Mouse (Mus musculus) liver, embryonic 11.5 days (tissue): Measurements from ENCODE around the gene Efna2. TPM values are rescaled to one million over a fixed set of nuclear protein-coding genes. Genes with fewer than 3 reads are reported as not detected.
"Not testable (repeated sequence)": the region's sequence is repeated elsewhere in the genome, so short reads cannot be mapped to it uniquely, and the experiment has no call there.

Experiments used
- ATAC-seq: fragments of 200-750 bp; cut with Nextera tagmentation; replicated peaks from 2 replicates; pipeline ENCODE4 v1.8.0; 2017; ENCODE audit warnings: moderate number of reproducible peaks, mild to moderate bottlenecking, moderate TSS enrichment, moderate library complexity; ENCODE audit not compliant: low FRiP score
- DNase-seq: peaks from one replicate; pipeline ENCODE4 v3.0.0-alpha.2; 2017; ENCODE audit warnings: low spot score
- H3K27ac ChIP-seq: fragments of 300-500 bp; sonication (generic); 2 replicates; pipeline ENCODE4 v1.5.1; 2014; ENCODE audit warnings: mild to moderate bottlenecking, low read depth, low read length, control low read depth
- H3K27me3 ChIP-seq: fragments of 300-500 bp; sonication (generic); replicated peaks from 2 replicates; pipeline ENCODE4 v1.6.1; 2014; ENCODE audit warnings: low read length, mixed read lengths; ENCODE audit not compliant: control insufficient read depth, insufficient read depth
- H3K36me3 ChIP-seq: fragments of 300-500 bp; sonication (generic); 2 replicates; pipeline ENCODE4 v1.6.1; 2014; ENCODE audit warnings: mild to moderate bottlenecking, low read length, moderate library complexity, mixed read lengths; ENCODE audit not compliant: control insufficient read depth, insufficient read depth
- H3K4me1 ChIP-seq: fragments of 300-500 bp; sonication (generic); replicated peaks from 2 replicates; pipeline ENCODE4 v1.6.1; 2014; ENCODE audit warnings: low read length, mixed read lengths; ENCODE audit not compliant: control insufficient read depth, insufficient read depth
- H3K4me2 ChIP-seq: fragments of 300-500 bp; sonication (generic); 2 replicates; pipeline ENCODE4 v1.6.1; 2014; ENCODE audit warnings: mild to moderate bottlenecking, control low read depth, moderate library complexity
- H3K4me3 ChIP-seq: fragments of 300-500 bp; sonication (generic); 2 replicates; pipeline ENCODE4 v1.5.1; 2014; ENCODE audit warnings: low read depth, low read length, control low read depth
- H3K9ac ChIP-seq: fragments of 300-500 bp; sonication (generic); 2 replicates; pipeline ENCODE4 v1.6.1; 2014; ENCODE audit warnings: low read depth, low read length, control low read depth
- H3K9me3 ChIP-seq: fragments of 300-500 bp; sonication (generic); 2 replicates; pipeline ENCODE4 v1.6.1; 2016; ENCODE audit warnings: low read length, inconsistent platforms, mixed read lengths; ENCODE audit not compliant: control insufficient read depth
- WGBS: fragments of 180-500 bp; shearing (Covaris S2); extraction: QIAGEN DNeasy Blood & Tissue Kit; methylation state at CpG from one replicate; pipeline ENCODE4 v1.1.7; 2014; 5-methylcytosine and 5-hydroxymethylcytosine counted together
- polyA plus RNA-seq: library from polyadenylated mRNA; unstranded; fragments of >200 nt; fragmentation: Nextera tagmentation; extraction: Ambion mirVana; gene quantifications from 2 replicates; pipeline ENCODE4 v1.2.1, GENCODE M21; 2014

The Efna2 gene
- polyA plus RNA-seq, 1 experiment from 2014 or later: 10.7 TPM

- DNase-seq (no peak), ATAC-seq (no peak)
- Histone ChIP-seq H3K36me3 (no peaks in the 10 kb centered on the region), H3K27me3 (no peaks in the 10 kb centered on the region), H3K9me3 (no peaks in the 10 kb centered on the region), H3K4me1 (peaks cover 74% of the 10 kb centered on the region), H3K9ac (no peak overlapping the region), H3K4me2 (peak overlapping the region; percentile 82), H3K27ac (no peak overlapping the region), H3K4me3 (no peak overlapping the region)
- WGBS: 62% methylated on average over 8 of the region's 8 CpGs
These were observed 15.6 kb upstream of the Efna2 start for GRCm38 (mm10) chr10:80163721-80164120.

GRCm38 (mm10) chr10:80164161-80164997 is 14.9 kb upstream of the Efna2 start:
- Histone ChIP-seq H3K36me3 (no peaks in the 10 kb centered on the region), H3K4me2 (peak overlapping the region; percentile 82), H3K4me1 (peaks cover 73% of the 10 kb centered on the region), H3K9ac (peak overlapping the region; percentile 37; the same call in 1 of the 2 replicates), H3K9me3 (no peaks in the 10 kb centered on the region), H3K27me3 (no peaks in the 10 kb centered on the region), H3K4me3 (peak overlapping the region; percentile 52), H3K27ac (peak overlapping the region; percentile 43; the same call in 1 of the 2 replicates)
- 12% methylated on average over 44 of the region's 44 CpGs for WGBS
- DNase-seq: no peak
- no peak for ATAC-seq

GRCm38 (mm10) chr10:80164998-80165344 is 14.3 kb upstream of the Efna2 start:
- no peaks in the 10 kb centered on the region for H3K9me3 ChIP-seq
- peak overlapping the region; percentile 52 for H3K4me3 ChIP-seq
- H3K36me3 ChIP-seq: peaks cover 2% of the 10 kb centered on the region
- DNase-seq: peak; percentile 92
- WGBS: under 1% methylated on average over 17 of the region's 17 CpGs
- peak; percentile 53 for ATAC-seq
- no peaks in the 10 kb centered on the region for H3K27me3 ChIP-seq
- peak overlapping the region; percentile 82 for H3K4me2 ChIP-seq
- peaks cover 72% of the 10 kb centered on the region for H3K4me1 ChIP-seq
- peak overlapping the region; percentile 59 for H3K9ac ChIP-seq
- H3K27ac ChIP-seq: peak overlapping the region; percentile 43; the same call in 1 of the 2 replicates

GRCm38 (mm10) chr10:80165392-80166128 is 13.7 kb upstream of the Efna2 start, which contains the start of gene Cirbp:
Gene Cirbp, plus strand, starts transcription at chr10:80165985.
- ATAC-seq (no peak), DNase-seq (no peak)
- Histone ChIP-seq H3K4me2 (peak within 1 kb of the TSS; percentile 84), H3K4me1 (peaks cover 66% of the 10 kb centered on the region), H3K27me3 (no peaks in the 10 kb centered on the region), H3K36me3 (peaks cover 7% of the 10 kb centered on the region), H3K9ac (peak within 1 kb of the TSS; percentile 59), H3K27ac (peak within 1 kb of the TSS; percentile 65; the same call in 1 of the 2 replicates), H3K9me3 (no peaks in the 10 kb centered on the region), H3K4me3 (peak within 1 kb of the TSS; percentile 84)
- 19% methylated on average over 20 of the region's 20 CpGs for WGBS

- H3K27me3 ChIP-seq, H3K4me3 ChIP-seq, H3K27ac ChIP-seq, H3K9me3 ChIP-seq, ATAC-seq, DNase-seq: not testable (repeated sequence)
- peaks cover 12% of the 10 kb centered on the region for H3K36me3 ChIP-seq
- H3K4me2 ChIP-seq: peak overlapping the region; percentile 82
- WGBS: 79% methylated on average over 4 of the region's 4 CpGs
- H3K4me1 ChIP-seq: peaks cover 61% of the 10 kb centered on the region
- peak overlapping the region; percentile 59; the same call in 1 of the 2 replicates for H3K9ac ChIP-seq
These were observed 13.1 kb upstream of the Efna2 start for GRCm38 (mm10) chr10:80166136-80166535.

GRCm38 (mm10) chr10:80167460-80168037 is 11.7 kb upstream of the Efna2 start:
- Histone ChIP-seq H3K36me3 (peaks cover 22% of the 10 kb centered on the region), H3K9ac (peak overlapping the region; percentile 98), H3K9me3 (no peaks in the 10 kb centered on the region), H3K4me2 (peak overlapping the region; percentile 84), H3K27ac (peak overlapping the region; percentile 99), H3K4me1 (peaks cover 56% of the 10 kb centered on the region), H3K27me3 (no peaks in the 10 kb centered on the region), H3K4me3 (peak overlapping the region; percentile 84)
- ATAC-seq (peak; percentile 84), DNase-seq (peak; percentile 99)
- WGBS: under 1% methylated on average over 55 of the region's 55 CpGs

- H3K36me3 ChIP-seq: peaks cover 22% of the 10 kb centered on the region
- ATAC-seq (peak; percentile 60), DNase-seq (peak; percentile 95)
- H3K4me1 ChIP-seq: peaks cover 50% of the 10 kb centered on the region
- WGBS: under 1% methylated on average over 48 of the region's 48 CpGs
- H3K9me3 ChIP-seq: no peaks in the 10 kb centered on the region
- H3K4me3 ChIP-seq: peak overlapping the region; percentile 84
- H3K27me3 ChIP-seq: no peaks in the 10 kb centered on the region
- peak overlapping the region; percentile 84 for H3K4me2 ChIP-seq
- H3K9ac ChIP-seq: peak overlapping the region; percentile 98
- H3K27ac ChIP-seq: peak overlapping the region; percentile 99
These were observed 11.1 kb upstream of the Efna2 start for GRCm38 (mm10) chr10:80168038-80168661.

GRCm38 (mm10) chr10:80169070-80169469 is 10.2 kb upstream of the Efna2 start:
- peaks cover 43% of the 10 kb centered on the region for H3K4me1 ChIP-seq
- 74% methylated on average over 1 of the region's 1 CpGs for WGBS
- H3K9ac ChIP-seq: peak overlapping the region; percentile 98

More at GRCm38 (mm10) chr10:80169070-80169469, 10.2 kb upstream of the Efna2 start:
- no peak for DNase-seq
- Histone ChIP-seq H3K4me2 (peak overlapping the region; percentile 84), H3K9me3 (no peaks in the 10 kb centered on the region), H3K4me3 (peak overlapping the region; percentile 84), H3K27ac (peak overlapping the region; percentile 99), H3K36me3 (peaks cover 22% of the 10 kb centered on the region), H3K27me3 (no peaks in the 10 kb centered on the region)
- ATAC-seq: no peak
